In genomic region chr8:108796076-108796475, GRCm38 (mm10) we compare ENCODE assay signal across 30 mouse cellular contexts.
DNase-seq lines count a peak whose midpoint lies in the region; ATAC-seq lines count a peak whose summit lies in the region.
"Had no signal": no experiment of that assay in that cellular context is flagged by ENCODE, and none has a peak within 500 bp of the region (broad histone marks: within the 10 kb centered on the region; RNA-seq: fewer than 3 reads in every experiment).

No protein-coding gene starts in this region.

- H3K36me3 ChIP-seq in forebrain, embryonic 10.5 days (replicated peaks), result peaks cover 86% of the 10 kb centered on the region
- peaks cover 64% of the 10 kb centered on the region for H3K36me3 ChIP-seq in forebrain, embryonic 12.5 days (replicated peaks)
- H3K36me3 ChIP-seq: G1E had no signal

- H3K4me3 ChIP-seq in forebrain, embryonic 10.5 days, result no peak overlapping the region
- H3K4me3 ChIP-seq in forebrain, embryonic 12.5 days (replicated peaks), result no peak overlapping the region
- H3K4me3 ChIP-seq: embryonic facial prominence, embryonic 12.5 days; embryonic facial prominence, embryonic 15.5 days; erythroblast, embryonic 14.5 days; forebrain, embryonic 15.5 days; heart, embryonic 12.5 days; heart, embryonic 15.5 days; hindbrain, embryonic 10.5 days; hindbrain, embryonic 13.5 days; intestine, embryonic 15.5 days had no signal

- H3K9ac ChIP-seq in forebrain, embryonic 12.5 days, result no peak overlapping the region
- H3K9ac ChIP-seq: embryonic facial prominence, embryonic 12.5 days; embryonic facial prominence, embryonic 15.5 days; forebrain, embryonic 15.5 days; heart, embryonic 12.5 days; heart, embryonic 15.5 days; hindbrain, embryonic 13.5 days; intestine, embryonic 15.5 days had no signal

- DNase-seq in adrenal gland, adult (ENCODE audit: inconsistent age in 2 of 2, low spot score in 1 of 2), result peak; percentile 69 to 87
- no peak for DNase-seq in adrenal gland, postnatal 4 days (ENCODE audit: low spot score in 2 of 2)
- peak; percentile 79 for DNase-seq in 3T3-L1 (ENCODE audit: low read depth, low spot score)
- peak; percentile 56 for DNase-seq in adrenal gland, postnatal 14 days
- peak; percentile 74 for DNase-seq in fibroblast of lung, adult 2 months (ENCODE audit: low read depth)
- DNase-seq in forebrain, embryonic 10.5 days (ENCODE audit: extremely low spot score, low spot score), result no peak
- DNase-seq in layer of hippocampus, adult 11-12 months (ENCODE audit: low spot score), result no peak
- DNase-seq: B cell, adult 2 months; cerebellum, adult 11 months; cerebellum, adult 2 months; cerebellum, adult 9-11 months; cerebellum, postnatal 25 days; gastrocnemius, postnatal 25 days; heart, adult 18-20 months; heart, postnatal 10 days; heart, postnatal 36 days; kidney, adult 11 months had no signal

- peaks cover under 1% of the 10 kb centered on the region; the same call in 1 of the 2 replicates for H3K27me3 ChIP-seq in forebrain, embryonic 10.5 days (ENCODE audit: poor library complexity, severe bottlenecking)
- H3K27me3 ChIP-seq in forebrain, embryonic 12.5 days, result peaks cover 11% of the 10 kb centered on the region
- H3K27me3 ChIP-seq: CH12.LX; embryonic facial prominence, embryonic 12.5 days; embryonic facial prominence, embryonic 15.5 days; forebrain, embryonic 15.5 days; heart, embryonic 12.5 days; heart, embryonic 15.5 days; intestine, embryonic 15.5 days had no signal

- ATAC-seq in forebrain, embryonic 12.5 days (ENCODE audit: low FRiP score), result no peak
- ATAC-seq: forebrain, embryonic 15.5 days; hindbrain, embryonic 16.5 days; intestine, embryonic 15.5 days had no signal

- H3K27ac ChIP-seq in forebrain, embryonic 10.5 days, result no peak overlapping the region
- H3K27ac ChIP-seq in forebrain, embryonic 12.5 days, result no peak overlapping the region
- H3K27ac ChIP-seq: embryonic facial prominence, embryonic 12.5 days; embryonic facial prominence, embryonic 15.5 days; forebrain, embryonic 15.5 days; heart, embryonic 15.5 days; hindbrain, embryonic 10.5 days; hindbrain, embryonic 13.5 days; intestine, embryonic 15.5 days had no signal

- 93% methylated on average over 3 of the region's 3 CpGs for WGBS in forebrain, embryonic 10.5 days
- WGBS in forebrain, embryonic 12.5 days, result 97% methylated on average over 3 of the region's 3 CpGs

- H3K9me3 ChIP-seq in forebrain, embryonic 10.5 days, result peaks cover 41% of the 10 kb centered on the region
- peaks cover 35% of the 10 kb centered on the region for H3K9me3 ChIP-seq in forebrain, embryonic 12.5 days
- H3K9me3 ChIP-seq: forebrain, embryonic 15.5 days had no signal

- no peak overlapping the region for H3K4me2 ChIP-seq in forebrain, embryonic 12.5 days
- H3K4me2 ChIP-seq: embryonic facial prominence, embryonic 12.5 days; embryonic facial prominence, embryonic 15.5 days; forebrain, embryonic 15.5 days; heart, embryonic 12.5 days; heart, embryonic 15.5 days; hindbrain, embryonic 13.5 days; intestine, embryonic 15.5 days had no signal

- peaks cover 16% of the 10 kb centered on the region for H3K4me1 ChIP-seq in forebrain, embryonic 10.5 days
- H3K4me1 ChIP-seq in forebrain, embryonic 12.5 days, result peaks cover 10% of the 10 kb centered on the region

Comparison
In these comparisons a context has a peak if more than half of its experiments do, and no peak if none do; other contexts are left out.
1. DNase-seq: peak in adrenal gland, adult (2 of 2), 3T3-L1 (single experiment), adrenal gland, postnatal 14 days (single experiment) and fibroblast of lung, adult 2 months (single experiment); none in adrenal gland, postnatal 4 days (0 of 2), forebrain, embryonic 10.5 days (single experiment) and layer of hippocampus, adult 11-12 months (single experiment).